Mouse (Mus musculus) heart, embryonic 16.5 days (tissue): ENCODE data around the gene AK157302. TPM values are rescaled to one million over a fixed set of nuclear protein-coding genes. Genes with fewer than 3 reads are reported as not detected.

Experiments used
- ATAC-seq: fragments of 200-750 bp; cut with Nextera tagmentation; replicated peaks from 2 replicates; pipeline ENCODE4 v1.8.0; 2017; ENCODE audit warnings: moderate number of reproducible peaks; ENCODE audit not compliant: insufficient read depth, low FRiP score; ENCODE audit errors: extremely low read depth
- H3K27ac ChIP-seq: fragments of 300-500 bp; sonication (generic); 2 replicates; pipeline ENCODE4 v1.5.1; 2014; ENCODE audit warnings: mild to moderate bottlenecking, low read length, control low read depth, moderate library complexity
- H3K27me3 ChIP-seq: fragments of 300-500 bp; sonication (generic); 2 replicates; pipeline ENCODE4 v1.6.1; 2014; ENCODE audit warnings: low read length, mixed read lengths; ENCODE audit not compliant: control insufficient read depth, insufficient read depth
- H3K36me3 ChIP-seq: fragments of 300-500 bp; sonication (generic); 2 replicates; pipeline ENCODE4 v1.6.1; 2014; ENCODE audit not compliant: control insufficient read depth, insufficient read depth
- H3K4me1 ChIP-seq: fragments of 300-500 bp; sonication (generic); 2 replicates; pipeline ENCODE4 v1.6.1; 2014; ENCODE audit warnings: low read length, mixed read lengths; ENCODE audit not compliant: control insufficient read depth, insufficient read depth
- H3K4me2 ChIP-seq: fragments of 300-500 bp; sonication (generic); 2 replicates; pipeline ENCODE4 v1.6.1; 2014; ENCODE audit warnings: low read depth, mild to moderate bottlenecking, control low read depth, low read length
- H3K4me3 ChIP-seq: fragments of 300-500 bp; sonication (generic); 2 replicates; pipeline ENCODE4 v1.5.1; 2014; ENCODE audit warnings: mild to moderate bottlenecking, control low read depth, low read length
- H3K9ac ChIP-seq: fragments of 300-500 bp; sonication (generic); 2 replicates; pipeline ENCODE4 v1.6.1; 2014; ENCODE audit warnings: low read length, control low read depth
- H3K9me3 ChIP-seq: fragments of 300-500 bp; sonication (generic); replicated peaks from 2 replicates; pipeline ENCODE4 v1.6.1; 2016; ENCODE audit warnings: low read length; ENCODE audit not compliant: control insufficient read depth
- WGBS: fragments of 180-500 bp; shearing (Covaris S2); extraction: QIAGEN DNeasy Blood & Tissue Kit; methylation state at CpG from one replicate; pipeline ENCODE4 v1.1.7; 2014; 5-methylcytosine and 5-hydroxymethylcytosine counted together
- microRNA counts: library from miRNA; unstranded; fragments of <30 nt; microRNA quantifications from one replicate; lab custom pipeline; 2016
- microRNA-seq: library from miRNA; unstranded; fragments of <30 nt; microRNA quantifications from one replicate; pipeline ENCODE4, GENCODE M21; 2017
- polyA plus RNA-seq: library from polyadenylated mRNA; unstranded; fragments of >200 nt; fragmentation: Nextera tagmentation; extraction: Ambion mirVana; gene quantifications from 2 replicates; pipeline ENCODE4 v1.2.1, GENCODE M21; 2015

The AK157302 gene
- polyA plus RNA-seq, 1 experiment from 2014 or later: 4.1 TPM

DNA sequence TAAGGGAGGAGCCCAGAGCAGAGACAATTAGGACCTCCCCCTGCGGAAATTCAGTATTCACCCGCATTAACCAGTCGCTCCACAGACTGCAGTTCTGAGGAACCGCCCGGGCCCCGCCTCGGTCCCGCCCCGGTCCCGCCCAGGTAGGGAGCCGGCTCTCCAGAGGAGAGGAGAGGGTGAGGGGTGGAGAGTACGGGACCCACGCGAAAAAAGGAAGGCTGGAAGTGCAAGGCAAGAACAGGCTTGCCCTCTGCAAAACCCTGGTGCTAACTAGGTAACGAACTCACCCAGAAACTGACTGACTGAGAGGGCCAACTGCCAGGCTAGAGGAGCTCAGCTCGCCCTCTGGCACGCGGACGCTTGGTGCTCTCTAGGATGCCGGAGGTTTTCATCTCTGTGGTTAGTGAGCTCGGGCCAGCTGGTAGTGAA lies 11.2 kb downstream of the AK157302 start:
- no peaks in the 10 kb centered on the region for H3K36me3 ChIP-seq
- under 1% methylated on average over 21 of the region's 21 CpGs for WGBS
- peak overlapping the region; percentile 78 for H3K4me3 ChIP-seq
- ATAC-seq: peak; percentile 100
- H3K27me3 ChIP-seq: no peaks in the 10 kb centered on the region
- peaks cover 4% of the 10 kb centered on the region; the same call in 1 of the 2 replicates for H3K4me1 ChIP-seq
- peak overlapping the region; percentile 60 for H3K4me2 ChIP-seq
- peak overlapping the region; percentile 87 for H3K27ac ChIP-seq
- H3K9me3 ChIP-seq: no peaks in the 10 kb centered on the region
- peak overlapping the region; percentile 83 for H3K9ac ChIP-seq

- WGBS: 47% methylated on average over 7 of the region's 7 CpGs
- peak overlapping the region; percentile 78 for H3K4me2 ChIP-seq
- peak overlapping the region; percentile 30; the same call in 1 of the 2 replicates for H3K9ac ChIP-seq
- peaks cover 12% of the 10 kb centered on the region for H3K36me3 ChIP-seq
- no peak for ATAC-seq
- H3K4me3 ChIP-seq: peak overlapping the region; percentile 97
- H3K27me3 ChIP-seq: no peaks in the 10 kb centered on the region
- H3K9me3 ChIP-seq: no peaks in the 10 kb centered on the region
- peaks cover 5% of the 10 kb centered on the region for H3K4me1 ChIP-seq
- no peak overlapping the region for H3K27ac ChIP-seq
Measured at GRCm38 (mm10) chr13:21530136-21530535, 35.1 kb downstream of the AK157302 start.

GRCm38 (mm10) chr13:21530781-21531201 lies 35.8 kb downstream of the AK157302 start, which contains the start of gene Zkscan8:
TSS of gene Zkscan8 (minus strand) at chr13:21531120.
- Histone ChIP-seq H3K27ac (peak within 1 kb of the TSS; percentile 94), H3K36me3 (peaks cover 7% of the 10 kb centered on the region), H3K9me3 (no peaks in the 10 kb centered on the region), H3K4me2 (peak within 1 kb of the TSS; percentile 78), H3K4me3 (peak within 1 kb of the TSS; percentile 97), H3K27me3 (no peaks in the 10 kb centered on the region), H3K9ac (peak within 1 kb of the TSS; percentile 98), H3K4me1 (peaks cover 5% of the 10 kb centered on the region)
- peak; percentile 99 for ATAC-seq
- under 1% methylated on average over 39 of the region's 39 CpGs for WGBS

GRCm38 (mm10) chr13:21542708-21543107 lies 47.7 kb downstream of the AK157302 start, which contains the start of gene Olfr1366:
TSS of gene Olfr1366 (minus strand) at chr13:21542808.
- H3K9me3 ChIP-seq: no peaks in the 10 kb centered on the region
- no peak within 1 kb of the TSS for H3K4me2 ChIP-seq
- no peaks in the 10 kb centered on the region for H3K36me3 ChIP-seq
- ATAC-seq: no peak
- WGBS: 78% methylated on average over 1 of the region's 1 CpGs
- H3K27ac ChIP-seq: no peak within 1 kb of the TSS
- no peaks in the 10 kb centered on the region for H3K27me3 ChIP-seq
- no peak within 1 kb of the TSS for H3K4me3 ChIP-seq
- no peaks in the 10 kb centered on the region for H3K4me1 ChIP-seq
- H3K9ac ChIP-seq: no peak within 1 kb of the TSS

MicroRNAs within 50 kb of the gene (microRNA counts, 519-probe panel; counts per million panel counts)
- 2,732 counts per million, percentile 70 among the panel's probes with 10 or more counts for microRNA mmu-miR-1896 (lab: Ali Mortazavi, UCI)

Small RNA genes lying within 50 kb of the gene (microRNA-seq; reads per million reads assigned to microRNA genes)
- not detected for gene Mir1896

Other genes starting within 250 kb of the AK157302 start
- gene Gpx5, start 202.5 kb upstream of the AK157302 start, polyA plus RNA-seq: not detected in 2 replicates
- gene Gpx6, start 183.1 kb upstream of the AK157302 start, polyA plus RNA-seq: 0.21 TPM in 1 of 2 replicates, not detected in the other
- not detected in 2 replicates for gene Olfr1367, start 148.3 kb upstream of the AK157302 start, polyA plus RNA-seq
- 7.2 and 9.1 TPM in 2 replicates for gene Zscan12, start 132.4 kb upstream of the AK157302 start, polyA plus RNA-seq
- 70.4 and 73.1 TPM in 2 replicates for gene Zkscan3, start 92.5 kb upstream of the AK157302 start, polyA plus RNA-seq
- 3.2 and 3.9 TPM in 2 replicates for gene Pgbd1, start 54.2 kb upstream of the AK157302 start, polyA plus RNA-seq
- gene Zscan26, start 41.5 kb upstream of the AK157302 start, polyA plus RNA-seq: 25.2 and 25.8 TPM in 2 replicates
- gene Nkapl, start 26.7 kb upstream of the AK157302 start, polyA plus RNA-seq: 1.5 and 1.7 TPM in 2 replicates
- gene Zkscan4, start 16.3 kb upstream of the AK157302 start, polyA plus RNA-seq: 1.9 and 2.2 TPM in 2 replicates
- not detected in 2 replicates for gene Gm10065, start 15.8 kb upstream of the AK157302 start, polyA plus RNA-seq
- gene Gm11273, start 6.2 kb downstream of the AK157302 start, polyA plus RNA-seq: 20.3 and 62.4 TPM in 2 replicates
- 3.7 and 4.7 TPM in 2 replicates for gene Zkscan8, start 35.9 kb downstream of the AK157302 start, polyA plus RNA-seq
- gene Olfr1366, start 47.6 kb downstream of the AK157302 start, polyA plus RNA-seq: 0.04 TPM in 1 of 2 replicates, not detected in the other
- gene Olfr1535, start 64.7 kb downstream of the AK157302 start, polyA plus RNA-seq: not detected in 2 replicates
- gene Olfr1364, start 86.5 kb downstream of the AK157302 start, polyA plus RNA-seq: not detected in 2 replicates
- gene Olfr1362, start 118.8 kb downstream of the AK157302 start, polyA plus RNA-seq: not detected in 2 replicates
- gene Olfr11, start 147.3 kb downstream of the AK157302 start, polyA plus RNA-seq: not detected in 2 replicates
- gene Olfr1361, start 168.2 kb downstream of the AK157302 start, polyA plus RNA-seq: not detected in 2 replicates
- not detected in 2 replicates for gene Olfr1360, start 182.2 kb downstream of the AK157302 start, polyA plus RNA-seq
- gene Olfr1359, start 202.9 kb downstream of the AK157302 start, polyA plus RNA-seq: not detected in 2 replicates
- 0.86 and 1.7 TPM in 2 replicates for gene Hist1h2bl, start 220.9 kb downstream of the AK157302 start, polyA plus RNA-seq
- gene Hist1h2ai, start 221.2 kb downstream of the AK157302 start, polyA plus RNA-seq: 4.3 and 8.1 TPM in 2 replicates
- gene Hist1h3h, start 222.4 kb downstream of the AK157302 start, polyA plus RNA-seq: 4.8 and 6.2 TPM in 2 replicates
- gene Hist1h2bm, start 226.8 kb downstream of the AK157302 start, polyA plus RNA-seq: 1.8 and 2.4 TPM in 2 replicates
- 0.51 and 0.67 TPM in 2 replicates for gene Hist1h4j, start 239.8 kb downstream of the AK157302 start, polyA plus RNA-seq